Comparison of ENCODE assay signal across 9 mouse cellular contexts in the genomic region with DNA sequence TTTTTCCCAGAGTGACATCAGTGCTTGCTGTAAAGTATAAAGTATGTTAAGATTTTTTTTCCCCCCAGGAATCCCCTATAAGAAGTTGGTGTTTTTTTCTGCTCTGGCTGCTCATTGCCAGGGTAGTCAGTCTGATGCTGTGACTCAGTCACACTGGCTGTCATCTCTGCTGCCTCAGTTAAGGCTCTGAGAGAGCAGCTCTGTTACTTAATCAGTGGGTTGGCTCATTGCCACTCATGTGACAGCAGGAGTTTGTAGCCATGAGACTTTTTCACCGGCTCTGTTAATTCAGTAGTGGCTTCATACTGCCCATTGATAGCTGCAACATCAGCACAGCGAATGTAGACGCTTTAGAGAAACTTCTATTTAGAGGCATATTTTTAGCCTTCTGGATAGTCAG.
DNase-seq lines count a peak whose midpoint lies in the region; ATAC-seq and TF ChIP-seq lines count a peak whose summit lies in the region.
"Had no signal": no experiment of that assay in that cellular context is flagged by ENCODE, and none has a peak within 500 bp of the region (broad histone marks: within the 10 kb centered on the region; RNA-seq: fewer than 3 reads in every experiment).

No protein-coding gene starts in this region.

- 37% methylated on average over 3 of the region's 3 CpGs for WGBS in forebrain, embryonic 16.5 days
- 91% methylated on average over 3 of the region's 3 CpGs for WGBS in forebrain, embryonic 11.5 days
- WGBS in lung, adult 2 months: 65% methylated on average over 3 of the region's 3 CpGs

- H3K27me3 ChIP-seq in forebrain, embryonic 16.5 days (replicated peaks; ENCODE audit: control insufficient read depth, insufficient read depth, low read length): no peaks in the 10 kb centered on the region
- no peaks in the 10 kb centered on the region for H3K27me3 ChIP-seq in forebrain, embryonic 11.5 days (ENCODE audit: control insufficient read depth, insufficient read depth, low read length)
- H3K27me3 ChIP-seq: forebrain, embryonic 12.5 days had no signal

- 0 out of 2 replicates have a peak, but pooled peaks have one; percentile 9 for ATAC-seq in forebrain, embryonic 16.5 days
- ATAC-seq in forebrain, embryonic 11.5 days (replicated peaks; ENCODE audit: low FRiP score): no peak
- ATAC-seq in inflammation-experienced regulatory T-cells, adult 6 months: no peak

- H3K4me2 ChIP-seq in forebrain, embryonic 16.5 days (ENCODE audit: low read length): no peak overlapping the region
- no peak overlapping the region for H3K4me2 ChIP-seq in forebrain, embryonic 11.5 days (ENCODE audit: low read depth, low read length, severe bottlenecking)
- H3K4me2 ChIP-seq: forebrain, embryonic 12.5 days had no signal

- H3K9ac ChIP-seq in forebrain, embryonic 16.5 days (replicated peaks; ENCODE audit: low read depth, low read length): no peak overlapping the region
- no peak overlapping the region for H3K9ac ChIP-seq in forebrain, embryonic 11.5 days (ENCODE audit: low read length)
- H3K9ac ChIP-seq: forebrain, embryonic 12.5 days had no signal

- H3K36me3 ChIP-seq in forebrain, embryonic 16.5 days (ENCODE audit: control insufficient read depth, insufficient read depth): no peaks in the 10 kb centered on the region
- no peaks in the 10 kb centered on the region for H3K36me3 ChIP-seq in forebrain, embryonic 11.5 days (ENCODE audit: control insufficient read depth, insufficient read depth, low read length)
- H3K36me3 ChIP-seq: forebrain, embryonic 12.5 days had no signal

- no peaks in the 10 kb centered on the region for H3K9me3 ChIP-seq in forebrain, embryonic 16.5 days (ENCODE audit: control insufficient read depth, low read length)
- H3K9me3 ChIP-seq in forebrain, embryonic 11.5 days (ENCODE audit: control insufficient read depth, low read length): no peaks in the 10 kb centered on the region
- H3K9me3 ChIP-seq: forebrain, embryonic 12.5 days had no signal

- H3K4me3 ChIP-seq in forebrain, embryonic 16.5 days (replicated peaks; ENCODE audit: low read length): no peak overlapping the region
- H3K4me3 ChIP-seq in forebrain, embryonic 11.5 days (ENCODE audit: low read depth, low read length): no peak overlapping the region
- no peak overlapping the region for H3K4me3 ChIP-seq in lung, adult 2 months (replicated peaks; ENCODE audit: extremely low read depth, low read depth, low read length)
- H3K4me3 ChIP-seq: forebrain, embryonic 12.5 days had no signal

- DNase-seq in forebrain, embryonic 11.5 days (ENCODE audit: low spot score): no peak
- DNase-seq in lung, adult 18-20 months: peak; percentile 9 to 28
- no peak for DNase-seq in lung, adult 2 months
- DNase-seq in brain, embryonic 14.5 days (ENCODE audit: low read depth): peak; percentile 73
- DNase-seq in lung, postnatal 36 days: peak; percentile 63
- no peak for DNase-seq in yolk sac, embryonic 10.5 days (ENCODE audit: low spot score)

- H3K27ac ChIP-seq in forebrain, embryonic 16.5 days (ENCODE audit: low read length): no peak overlapping the region
- H3K27ac ChIP-seq in forebrain, embryonic 11.5 days (ENCODE audit: low read depth, low read length): no peak overlapping the region
- H3K27ac ChIP-seq: forebrain, embryonic 12.5 days had no signal

- H3K4me1 ChIP-seq in forebrain, embryonic 16.5 days (replicated peaks; ENCODE audit: control insufficient read depth, insufficient read depth, low read length): peaks cover 25% of the 10 kb centered on the region
- H3K4me1 ChIP-seq in forebrain, embryonic 11.5 days (replicated peaks; ENCODE audit: control insufficient read depth, insufficient read depth, low read length): peaks cover 3% of the 10 kb centered on the region; the same call in 1 of the 2 replicates
- H3K4me1 ChIP-seq in lung, adult 2 months (ENCODE audit: control insufficient read depth, insufficient read depth, low read length): no peaks in the 10 kb centered on the region

- no peak for TF ChIP-seq POLR2A in lung, adult 2 months (IDR thresholded peaks at IDR 0.05; ENCODE audit: borderline replicate concordance, extremely low read depth, low read depth, low read length)
- TF ChIP-seq POLR2A in brain, embryonic 14.5 days (IDR thresholded peaks at IDR 0.05; ENCODE audit: borderline replicate concordance, extremely low read depth, insufficient read depth, insufficient read length, poor library complexity, severe bottlenecking): no peak

- TF ChIP-seq CTCF in lung, adult 2 months (IDR thresholded peaks at IDR 0.05; ENCODE audit: insufficient read depth, low read length): no peak
- TF ChIP-seq CTCF in brain, embryonic 14.5 days (IDR thresholded peaks at IDR 0.05; ENCODE audit: borderline replicate concordance, extremely low read depth, insufficient read depth, insufficient read length): no peak

Comparison
In these comparisons a context has a peak if more than half of its experiments do, and no peak if none do; other contexts are left out.
1. DNase-seq: peak in lung, adult 18-20 months (2 of 2), brain, embryonic 14.5 days (single experiment) and lung, postnatal 36 days (single experiment); none in forebrain, embryonic 11.5 days (single experiment), lung, adult 2 months (single experiment) and yolk sac, embryonic 10.5 days (single experiment).